Mouse (Mus musculus) thymus, adult 2 months (tissue): ENCODE measurements around the gene Hoxd10. TPM values are rescaled to one million over a fixed set of nuclear protein-coding genes. Genes with fewer than 3 reads are reported as not detected.

Experiments used
- DNase-seq: peaks from one replicate; pipeline ENCODE4 v3.0.0; 2021
- H3K27ac ChIP-seq: fragments of 200-500 bp; 2 replicates; pipeline ENCODE4 v1.5.1; 2012; ENCODE audit warnings: low read length, control low read depth; ENCODE audit not compliant: control insufficient read depth, insufficient read depth
- H3K27me3 ChIP-seq: fragments of 200-500 bp; 2 replicates; pipeline ENCODE4 v1.6.1; 2012; ENCODE audit warnings: mild to moderate bottlenecking, low read length, moderate library complexity, mixed read lengths; ENCODE audit not compliant: control insufficient read depth, insufficient read depth
- H3K36me3 ChIP-seq: fragments of 200-500 bp; 2 replicates; pipeline ENCODE4 v1.6.1; 2012; ENCODE audit warnings: mild to moderate bottlenecking, low read length, moderate library complexity; ENCODE audit not compliant: control insufficient read depth, insufficient read depth
- H3K4me1 ChIP-seq: fragments of 200-500 bp; replicated peaks from 2 replicates; pipeline ENCODE4 v1.6.1; 2012; ENCODE audit warnings: low read length; ENCODE audit not compliant: control insufficient read depth, insufficient read depth
- H3K4me3 ChIP-seq: fragments of 200-500 bp; 2 replicates; pipeline ENCODE4 v1.5.1; 2012; ENCODE audit warnings: mild to moderate bottlenecking, low read length, control low read depth, moderate library complexity; ENCODE audit not compliant: control insufficient read depth, insufficient read depth
- CTCF ChIP-seq: fragments of 200-500 bp; IDR thresholded peaks from 2 replicates; pipeline ENCODE4 v1.5.1; 2012; ENCODE audit warnings: mild to moderate bottlenecking, control low read depth, low read length, moderate library complexity, borderline replicate concordance; ENCODE audit not compliant: control insufficient read depth, poor library complexity, insufficient read depth; ENCODE audit errors: extremely low read depth
- POLR2A ChIP-seq: fragments of 200-500 bp; IDR thresholded peaks from 2 replicates; pipeline ENCODE4 v1.6.1; 2012; ENCODE audit warnings: mild to moderate bottlenecking, low read length, control low read depth, moderate library complexity; ENCODE audit not compliant: control insufficient read depth, poor library complexity, insufficient read depth; ENCODE audit errors: extremely low read depth
- WGBS: fragments of 180-500 bp; shearing (Covaris S2); methylation state at CpG from one replicate; pipeline ENCODE4 v1.1.7; 2018; 5-methylcytosine and 5-hydroxymethylcytosine counted together
- polyA plus RNA-seq: library from polyadenylated mRNA; depleted of rRNA; stranded (reverse); fragments of >200 nt; gene quantifications from 2 replicates; pipeline ENCODE4 v1.2.3, GENCODE M21; 2012

The Hoxd10 gene
- polyA plus RNA-seq, 1 experiment, result not detected

- no peaks in the 10 kb centered on the region for H3K36me3 ChIP-seq
- H3K27me3 ChIP-seq, result peaks cover 7% of the 10 kb centered on the region
- no peaks in the 10 kb centered on the region for H3K4me1 ChIP-seq
- TF ChIP-seq POLR2A (no peak), CTCF (no peak)
- no peak overlapping the region for H3K27ac ChIP-seq
- WGBS, result 38% methylated on average over 2 of the region's 2 CpGs
- DNase-seq, result no peak
- H3K4me3 ChIP-seq, result no peak overlapping the region
Observed at GRCm38 (mm10) chr2:74720384-74720783, 28.7 kb downstream of the Hoxd10 start.

DNA sequence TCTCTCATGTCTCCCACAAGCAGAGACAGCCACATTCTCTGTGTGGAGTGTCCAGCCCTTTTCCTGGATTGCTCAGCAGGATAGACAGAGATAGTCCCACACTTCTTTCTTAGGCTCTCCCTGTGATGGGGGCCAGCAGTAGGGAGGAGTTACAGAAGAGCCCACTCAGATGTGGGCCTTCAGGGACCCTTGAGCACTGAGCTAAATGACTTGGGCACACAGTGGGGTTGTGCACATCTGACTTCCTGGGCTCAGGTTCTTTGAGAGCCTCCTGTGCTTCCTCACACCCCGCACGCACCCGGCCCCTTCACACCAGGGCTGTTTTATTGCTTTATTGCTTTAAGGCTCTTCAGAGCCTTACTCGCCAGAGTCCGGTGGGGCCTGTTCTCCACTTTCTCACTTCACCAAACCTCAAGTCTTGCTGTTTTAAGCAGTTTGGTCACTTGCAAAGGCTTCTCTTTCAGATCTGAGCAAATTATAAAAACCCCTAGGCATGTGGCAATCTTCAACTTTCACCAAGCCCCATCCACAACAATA is 29.3 kb downstream of the Hoxd10 start:
- no peak for DNase-seq
- TF ChIP-seq CTCF (no peak), POLR2A (no peak)
- Histone ChIP-seq H3K27me3 (peaks cover 7% of the 10 kb centered on the region), H3K4me3 (no peak overlapping the region), H3K36me3 (no peaks in the 10 kb centered on the region), H3K4me1 (no peaks in the 10 kb centered on the region), H3K27ac (no peak overlapping the region)
- WGBS, result 69% methylated on average over 5 of the region's 5 CpGs

- TF ChIP-seq POLR2A, result no peak
- peaks cover 7% of the 10 kb centered on the region for H3K27me3 ChIP-seq
- no peak for DNase-seq
- no peak overlapping the region for H3K4me3 ChIP-seq
- no peak overlapping the region for H3K27ac ChIP-seq
- no peaks in the 10 kb centered on the region for H3K4me1 ChIP-seq
- H3K36me3 ChIP-seq, result no peaks in the 10 kb centered on the region
- WGBS, result 17% methylated on average over 6 of the region's 6 CpGs
Observed at GRCm38 (mm10) chr2:74721882-74722281, 30.2 kb downstream of the Hoxd10 start.

- DNase-seq, result no peak
- 41% methylated on average over 8 of the region's 8 CpGs for WGBS
- Histone ChIP-seq H3K4me3 (no peak overlapping the region), H3K27me3 (peaks cover 7% of the 10 kb centered on the region), H3K27ac (no peak overlapping the region), H3K36me3 (no peaks in the 10 kb centered on the region), H3K4me1 (no peaks in the 10 kb centered on the region)
- TF ChIP-seq CTCF (no peak), POLR2A (no peak)
Observed at GRCm38 (mm10) chr2:74722949-74723348, 31.2 kb downstream of the Hoxd10 start.

- 69% methylated on average over 7 of the region's 7 CpGs for WGBS
- TF ChIP-seq POLR2A, result no peak
- no peak for TF ChIP-seq CTCF
- no peak for DNase-seq
- Histone ChIP-seq H3K36me3 (no peaks in the 10 kb centered on the region), H3K4me3 (no peak overlapping the region), H3K27me3 (peaks cover 7% of the 10 kb centered on the region), H3K4me1 (no peaks in the 10 kb centered on the region), H3K27ac (no peak overlapping the region)
Observed at GRCm38 (mm10) chr2:74724244-74725015, 32.7 kb downstream of the Hoxd10 start.

- no peaks in the 10 kb centered on the region for H3K4me1 ChIP-seq
- no peaks in the 10 kb centered on the region for H3K36me3 ChIP-seq
- H3K4me3 ChIP-seq, result no peak overlapping the region
- H3K27ac ChIP-seq, result no peak overlapping the region
- 76% methylated on average over 17 of the region's 17 CpGs for WGBS
- TF ChIP-seq CTCF (no peak), POLR2A (no peak)
- H3K27me3 ChIP-seq, result peaks cover 7% of the 10 kb centered on the region
- no peak for DNase-seq
Observed at GRCm38 (mm10) chr2:74725171-74725570, 33.4 kb downstream of the Hoxd10 start.
